Mouse (Mus musculus) gastrocnemius, adult 8-10 months (tissue): Measurements from ENCODE around the gene Hspb11. TPM values are rescaled to one million over a fixed set of nuclear protein-coding genes. Genes with fewer than 3 reads are reported as not detected.
A peak's percentile ranks its signal among the peaks of the same experiment; 100 is the strongest.

Source experiments
- DNase-seq, 2 experiments: peaks; one replicate each; pipeline ENCODE4 v3.0.0; 2022; ENCODE audit warnings: low spot score in 2 of 2
- total RNA-seq, 4 experiments: library from RNA; stranded (reverse); gene quantifications; 2 replicates each; pipeline ENCODE4 v1.2.4; 2022

Hspb11 gene
- total RNA-seq, 4 experiments from 2014 or later, result 6.2 to 9.1 (median 7.1) TPM

- DNase-seq, result no peak
Measured at GRCm38 (mm10) chr4:107306966-107307365, 53.6 kb downstream of the Hspb11 start, which contains the start of gene Dio1. TSS of gene Dio1 (minus strand) at chr4:107307169.

GRCm38 (mm10) chr4:107313690-107314478, 60.5 kb downstream of the Hspb11 start, which contains the start of gene Yipf1:
TSS of gene Yipf1 (plus strand) at chr4:107314363.
- peak; percentile 81 to 87 for DNase-seq

- DNase-seq, result no peak
Measured at GRCm38 (mm10) chr4:107314479-107314805, 61.0 kb downstream of the Hspb11 start.

- DNase-seq, result no peak
Measured at GRCm38 (mm10) chr4:107318646-107319045, 65.3 kb downstream of the Hspb11 start.

GRCm38 (mm10) chr4:107321041-107321440, 67.6 kb downstream of the Hspb11 start:
- DNase-seq, result no peak

GRCm38 (mm10) chr4:107323113-107323512, 69.7 kb downstream of the Hspb11 start:
- no peak for DNase-seq

GRCm38 (mm10) chr4:107328530-107328929, 75.1 kb downstream of the Hspb11 start:
- DNase-seq, result no peak

Other genes with a start within 250 kb of the Hspb11 start
- 10 to 100 TPM; 77.8 to 92.6 (median 86.3) TPM for gene Mrpl37, start 186.7 kb upstream of the Hspb11 start, total RNA-seq
- 10 to 100 TPM; 15.6 to 27.1 (median 16.7) TPM for gene Cyb5rl, start 186.6 kb upstream of the Hspb11 start, total RNA-seq
- gene Cdcp2, start 156.7 kb upstream of the Hspb11 start, total RNA-seq, result not detected
- gene Tmem59, start 75.2 kb upstream of the Hspb11 start, total RNA-seq, result 10 to 100 TPM; 79.9 to 91.5 (median 85.1) TPM
- 10 to 100 TPM; 11.0 to 14.8 (median 11.9) TPM for gene Tceanc2, start 74.5 kb upstream of the Hspb11 start, total RNA-seq
- gene Ldlrad1, start 44.4 kb upstream of the Hspb11 start, total RNA-seq, result not detected
- gene Lrrc42, start 61 bp upstream of the Hspb11 start, total RNA-seq, result 10 to 100 TPM in 1 of 4 experiments, 1 to 10 TPM in 3; 7.1 to 11.4 (median 8.4) TPM
- under 1 TPM in 1 of 4 experiments, not detected in 3; 0.16 TPM for gene Dio1, start 53.6 kb downstream of the Hspb11 start, total RNA-seq
- gene Yipf1, start 60.8 kb downstream of the Hspb11 start, total RNA-seq, result 1 to 10 TPM; 7.4 to 9.7 (median 8.9) TPM
- 1 to 10 TPM; 5.8 to 9.5 (median 6.5) TPM for gene Ndc1, start 114.2 kb downstream of the Hspb11 start, total RNA-seq
- under 1 TPM in 3 of 4 experiments, not detected in 1; 0.12 to 0.58 (median 0.31) TPM for gene Glis1, start 181.0 kb downstream of the Hspb11 start, total RNA-seq